Mouse (Mus musculus): ENCODE results near the gene Me1.
A peak's percentile ranks its signal among the peaks of the same experiment; 100 is the strongest.
"Not testable (repeated sequence)": the region's sequence is repeated elsewhere in the genome, so short reads cannot be mapped to it uniquely, and the experiment has no call there.

Gene Me1

DNA sequence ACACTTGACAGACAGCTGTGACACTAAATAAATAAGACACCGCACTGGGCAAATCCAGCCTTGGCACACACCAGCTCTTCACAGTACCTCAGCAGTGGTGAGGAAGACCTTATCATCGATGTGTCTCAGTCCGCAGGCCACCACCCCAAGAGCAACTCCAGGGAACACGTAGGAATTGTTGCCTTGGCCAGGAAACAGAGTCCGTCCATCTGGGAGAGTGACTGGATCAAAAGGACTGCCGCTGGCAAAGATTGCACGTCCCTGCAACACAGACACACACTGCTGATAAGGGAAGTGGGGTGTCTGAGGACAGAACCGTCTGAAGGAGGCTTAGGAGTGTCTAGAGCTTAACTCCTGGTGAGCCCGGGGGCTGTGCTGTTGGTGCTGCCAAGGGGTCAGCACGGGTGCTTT, 101.4 kb downstream of the Me1 start:
- DNase-seq (ENCODE audit: low read depth): not testable (repeated sequence)

DNA sequence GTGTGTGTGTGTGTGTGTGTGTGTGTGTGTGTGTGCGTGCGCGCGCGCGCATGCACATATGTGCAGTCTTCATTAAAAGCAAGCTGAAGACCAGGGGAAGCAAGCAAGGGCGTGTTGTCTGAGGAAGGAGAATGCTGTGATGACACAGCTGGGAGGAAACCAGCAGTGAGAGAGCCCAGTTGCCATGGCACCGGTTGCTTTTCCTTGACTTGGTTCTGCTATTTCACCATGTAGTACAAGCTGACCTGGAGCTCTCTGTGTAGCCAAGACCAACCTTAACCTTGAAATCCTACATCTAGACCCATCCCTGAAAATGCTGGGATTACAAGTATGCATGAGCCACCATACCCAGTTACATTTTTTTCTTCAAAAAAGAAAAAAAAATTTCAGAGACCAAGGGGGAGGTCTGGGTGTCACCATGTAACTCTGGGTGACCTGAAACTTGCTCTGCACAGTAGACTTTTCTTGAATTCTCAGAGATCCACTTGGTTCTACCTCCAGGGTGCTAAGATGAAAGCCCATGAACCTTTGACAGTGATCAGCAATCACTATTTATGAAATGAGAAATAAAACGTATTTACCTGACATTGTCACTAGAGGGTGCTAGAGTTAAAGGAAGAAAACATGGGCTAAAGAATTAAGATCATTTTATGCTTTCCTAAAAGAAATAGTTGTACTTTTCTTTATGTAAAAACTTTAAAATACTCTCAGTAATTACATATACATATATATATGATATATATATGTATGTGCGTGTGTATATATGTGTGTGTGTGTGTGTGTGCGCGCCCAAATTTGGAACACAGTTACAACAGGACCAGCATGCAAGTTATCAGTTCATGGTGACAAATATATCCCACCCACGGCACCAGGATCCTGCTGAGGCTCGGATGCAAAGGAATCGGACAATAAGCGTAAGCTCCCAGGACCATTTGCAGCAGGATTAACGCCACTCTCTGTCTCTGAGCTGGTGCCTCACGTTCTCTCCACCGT, 102.8 kb downstream of the Me1 start:
- peak; percentile 9 for DNase-seq (ENCODE audit: low read depth)

DNA sequence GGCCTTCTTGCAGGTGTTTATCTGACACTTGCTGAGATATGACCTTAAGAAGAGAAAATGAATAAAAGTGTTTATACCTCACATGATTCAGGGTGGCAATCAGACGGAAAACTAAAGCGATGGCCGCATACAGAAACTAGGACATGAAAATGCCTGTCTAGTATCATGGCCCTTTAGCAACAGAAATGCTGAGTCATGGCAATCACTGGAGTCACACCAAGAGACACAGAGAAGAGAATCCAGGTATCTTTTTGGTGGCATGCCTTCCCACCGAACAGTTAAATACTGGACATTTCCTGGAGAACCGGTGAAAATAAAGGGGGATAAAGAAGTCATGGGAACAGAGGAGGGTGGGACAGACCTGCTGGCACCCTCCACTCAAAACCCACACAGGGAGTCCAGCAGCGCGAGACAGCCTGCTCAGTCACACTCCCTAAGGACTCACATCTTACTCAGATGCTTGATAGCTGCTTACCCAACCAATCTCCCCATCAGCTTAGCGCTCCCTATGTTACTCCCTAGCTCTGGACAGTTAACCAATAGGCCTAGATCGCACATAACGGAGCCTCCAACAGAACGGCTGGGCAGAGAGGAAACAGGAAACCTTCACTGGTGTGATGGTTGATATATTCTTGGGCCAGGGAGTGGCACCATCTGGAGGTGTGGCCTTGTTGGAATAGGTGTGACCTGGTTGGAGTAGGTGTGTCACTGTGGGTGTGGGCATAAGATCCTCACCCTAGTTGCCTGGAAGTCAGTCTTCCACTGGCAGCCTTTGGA, 108.5 kb downstream of the Me1 start:
- no peak for DNase-seq (ENCODE audit: low read depth)

DNA sequence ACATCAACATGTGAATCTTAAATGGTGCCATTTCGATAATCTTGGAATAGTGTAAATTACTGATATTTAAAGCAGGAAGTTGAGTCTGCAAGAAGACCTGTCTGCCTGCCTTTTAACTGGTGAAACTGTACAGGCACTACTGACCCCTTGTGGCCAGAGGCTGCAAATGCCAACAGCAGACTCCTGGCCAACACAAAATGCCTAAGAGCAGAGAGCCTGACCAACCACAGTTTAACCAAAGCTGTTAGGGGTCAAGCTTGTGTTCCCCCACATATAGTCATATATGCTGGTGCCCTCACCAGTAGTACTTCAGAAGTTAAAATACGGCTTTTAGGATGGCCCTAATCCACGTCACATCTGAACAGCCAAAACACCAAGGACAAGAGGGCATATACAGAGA, 112.0 kb downstream of the Me1 start:
- DNase-seq (ENCODE audit: low read depth): peak; percentile 49

DNA sequence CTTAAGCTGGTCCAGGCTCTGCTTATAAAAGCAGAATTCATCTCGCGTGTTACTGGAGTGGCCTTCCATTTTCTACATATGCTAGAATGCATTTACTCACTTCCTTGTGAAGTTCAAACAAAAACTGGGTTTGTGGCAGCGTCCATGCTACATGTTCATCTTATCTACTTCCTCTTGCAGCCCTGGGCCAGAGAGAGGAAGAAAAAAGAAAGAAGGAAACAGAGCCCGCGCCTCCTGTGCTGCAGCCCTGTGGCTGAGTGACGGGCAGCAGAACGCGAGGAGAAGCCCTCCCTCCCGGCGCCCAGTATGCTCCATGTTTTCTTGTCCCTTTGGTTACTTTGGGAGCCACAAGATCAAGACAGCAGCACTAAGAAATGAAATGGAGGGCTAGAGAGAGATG, 116.1 kb downstream of the Me1 start:
- DNase-seq (ENCODE audit: low read depth): no peak

DNA sequence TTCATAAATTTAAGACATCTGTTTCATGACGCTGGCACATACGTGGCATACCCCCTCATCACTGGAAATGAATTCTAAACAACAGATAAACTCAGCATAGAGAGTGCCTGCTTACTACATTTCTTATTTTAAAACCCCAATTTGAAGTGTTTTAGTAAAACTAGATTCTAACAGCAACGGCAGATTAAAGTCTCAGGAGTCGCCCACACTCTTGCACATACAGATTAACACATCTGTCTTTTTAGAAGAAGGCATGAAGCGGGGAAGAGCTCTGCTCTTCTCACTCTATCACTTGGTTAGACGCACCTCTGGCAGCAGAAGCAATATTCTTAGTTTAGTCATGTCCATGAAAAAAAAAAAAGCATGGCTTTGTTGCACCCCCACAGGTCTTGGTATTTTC, 120.6 kb downstream of the Me1 start:
- no peak for DNase-seq (ENCODE audit: low read depth)

DNA sequence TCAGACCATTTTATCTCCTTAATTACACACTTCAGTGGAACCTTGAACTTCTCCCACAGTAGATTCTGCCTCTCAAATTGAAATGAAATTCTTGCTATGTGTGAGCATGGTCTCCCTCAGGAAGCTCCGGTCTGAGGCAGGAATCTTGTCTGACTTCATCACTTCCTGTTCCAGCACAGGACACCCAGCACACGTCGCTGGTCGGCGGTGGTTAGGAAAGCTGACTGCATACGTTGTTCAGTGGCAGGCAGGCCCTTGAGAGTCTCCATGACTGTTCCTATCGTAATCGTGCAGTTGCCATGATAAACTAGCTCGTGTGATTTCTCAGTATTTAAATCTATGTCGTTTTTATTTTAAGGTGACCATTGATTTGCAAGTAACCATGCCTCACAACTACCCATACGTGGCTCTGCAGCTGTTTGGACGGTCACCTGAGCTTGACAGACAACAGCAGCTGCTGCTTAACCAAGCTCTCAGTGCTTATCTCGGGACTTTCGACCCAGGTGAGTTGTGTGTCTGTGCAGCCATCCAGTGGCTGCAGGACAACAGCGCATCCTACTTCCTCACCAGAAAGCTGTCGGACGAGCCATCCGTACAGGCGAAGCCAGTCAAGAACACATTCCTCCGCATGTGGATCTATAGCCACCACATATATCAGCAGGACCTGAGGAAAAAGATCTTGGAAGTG, 122.0 kb downstream of the Me1 start:
- no peak for DNase-seq (ENCODE audit: low read depth)

DNA sequence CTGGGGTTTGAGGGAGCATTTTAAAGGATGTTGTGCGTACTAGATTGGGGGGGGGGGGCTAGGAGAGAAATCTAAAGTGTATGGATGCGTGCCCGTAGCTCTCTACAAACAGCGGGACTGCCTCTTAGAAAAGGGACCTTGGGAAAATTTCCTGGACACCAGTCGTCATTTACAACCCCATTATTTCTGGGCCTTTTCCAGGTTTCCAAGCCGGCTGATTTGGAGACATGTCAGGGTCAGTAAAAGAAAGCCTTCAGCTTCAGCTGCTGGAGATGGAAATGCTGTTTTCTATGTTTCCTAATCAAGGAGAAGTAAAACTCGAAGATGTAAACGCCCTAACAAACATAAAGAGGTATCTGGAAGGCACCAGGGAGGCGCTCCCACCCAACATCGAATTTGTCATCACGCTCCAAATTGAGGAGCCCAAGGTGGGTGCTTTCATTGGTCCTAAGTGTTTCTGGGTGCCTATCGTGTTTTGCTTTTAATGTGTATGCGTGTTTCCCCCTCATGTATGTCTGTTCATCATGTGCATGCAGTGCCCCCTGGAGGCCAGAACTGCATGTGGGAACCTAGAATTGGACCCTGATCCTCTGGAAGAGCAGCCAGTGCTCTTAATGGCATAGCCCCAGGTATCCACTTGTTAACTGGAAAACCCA, 123.0 kb downstream of the Me1 start:
- DNase-seq (ENCODE audit: low read depth): no peak

DNA sequence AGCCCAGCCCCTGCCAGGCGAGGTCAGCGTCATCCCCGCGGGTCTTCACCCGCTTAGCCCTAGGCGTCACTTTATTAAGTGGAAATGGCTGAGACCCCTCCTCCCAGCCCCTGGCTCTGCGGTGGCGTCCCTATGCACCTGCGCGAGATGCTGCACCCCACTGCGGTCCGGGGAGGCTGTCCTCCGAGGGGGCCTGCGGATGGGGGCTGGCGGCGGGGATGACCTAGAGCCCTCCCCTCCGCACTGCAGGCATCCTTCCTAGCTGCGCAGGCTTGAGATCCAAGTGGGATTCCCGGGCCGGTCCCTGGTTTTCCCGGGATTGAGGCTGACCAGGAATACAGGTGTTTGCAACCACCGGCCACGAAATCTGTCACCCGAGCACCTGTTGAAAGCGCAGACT, 123.6 kb downstream of the Me1 start:
- no peak for DNase-seq (ENCODE audit: low read depth)

DNA sequence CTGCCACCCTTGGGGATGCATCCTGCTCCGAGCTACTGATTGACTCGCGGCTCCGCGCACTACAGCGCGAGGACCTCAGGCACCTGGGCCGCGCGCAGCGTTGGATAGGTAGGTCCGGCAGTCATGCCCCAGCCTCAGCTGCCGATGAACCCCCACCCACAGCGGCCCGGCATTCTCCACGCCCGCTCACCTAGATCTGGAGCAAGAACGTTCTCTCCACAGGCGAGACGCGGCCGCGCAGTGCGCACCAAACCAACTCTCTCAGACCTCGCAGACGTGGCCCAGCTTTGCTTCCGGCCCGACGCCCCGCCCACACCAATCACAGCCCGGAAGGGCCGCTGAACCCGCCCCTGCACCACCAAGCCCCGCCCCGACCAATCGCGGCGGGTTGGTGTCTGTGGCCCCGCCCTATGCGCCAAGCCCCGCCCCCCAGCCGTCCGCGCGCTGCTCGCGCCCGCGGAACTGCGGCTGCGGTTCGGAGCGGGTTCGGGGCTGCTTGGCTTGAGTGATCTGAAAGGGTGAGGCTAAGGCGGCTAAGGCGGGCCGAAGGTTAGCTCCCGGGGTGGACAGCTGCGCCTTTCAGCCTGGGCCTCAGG, 124.1 kb downstream of the Me1 start, which contains the start of the genes Pgm3 and Rwdd2a:
TSS of gene Pgm3 (minus strand) at position 303 of the 596 bp plus-strand sequence.
TSS of gene Rwdd2a (plus strand) at position 452 of the 596 bp plus-strand sequence.
- peak; percentile 61 for DNase-seq (ENCODE audit: low read depth)

DNA sequence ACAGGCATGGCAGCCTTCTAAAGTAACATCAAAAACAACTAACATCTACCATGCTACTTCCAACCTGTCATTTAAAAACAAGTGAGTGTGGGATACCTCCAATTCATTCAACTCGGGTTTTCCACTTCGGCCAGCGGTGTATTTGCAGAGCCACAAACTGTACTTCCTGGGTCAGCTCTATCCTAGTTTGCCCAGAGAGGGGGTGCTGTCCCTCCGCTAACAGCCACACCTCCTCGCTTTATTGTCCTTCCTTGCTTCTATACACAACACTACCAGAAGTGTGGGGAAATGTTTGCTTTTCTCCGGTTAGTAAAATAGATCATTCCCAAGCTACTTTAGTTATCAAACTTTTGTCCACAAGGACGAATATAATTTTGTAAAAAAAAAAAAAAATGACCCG, 124.8 kb downstream of the Me1 start:
- DNase-seq (ENCODE audit: low read depth): no peak

DNA sequence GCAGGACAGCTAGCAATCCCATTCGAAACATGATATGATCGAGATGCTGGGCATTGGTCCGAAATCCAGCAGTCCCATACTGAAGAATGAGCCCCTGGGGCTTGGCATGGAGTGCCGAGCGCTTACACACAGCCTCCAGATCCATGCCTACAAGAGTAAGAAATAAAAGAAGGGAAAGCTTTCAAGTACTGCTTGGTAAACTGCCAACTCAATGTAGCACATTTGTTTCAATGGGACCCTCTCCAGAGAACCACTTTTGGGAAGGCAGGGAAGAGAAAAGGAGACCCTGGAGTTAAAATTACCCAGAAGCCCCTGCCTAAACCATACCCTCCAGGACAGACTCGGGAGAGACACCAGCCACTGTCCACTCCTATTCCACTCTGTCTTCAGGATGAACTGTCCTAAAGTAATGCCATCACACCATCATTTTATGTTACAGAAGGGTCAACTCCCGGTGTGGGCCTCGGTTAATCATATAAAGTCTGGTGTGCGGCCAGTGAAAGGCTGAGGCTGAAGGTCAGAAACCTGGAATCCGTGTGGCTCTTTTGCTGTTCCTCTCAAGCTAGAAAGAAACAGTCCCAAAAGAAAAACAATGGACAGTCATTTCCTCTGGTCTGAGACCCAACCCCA, 125.4 kb downstream of the Me1 start:
- no peak for DNase-seq (ENCODE audit: low read depth)

DNA sequence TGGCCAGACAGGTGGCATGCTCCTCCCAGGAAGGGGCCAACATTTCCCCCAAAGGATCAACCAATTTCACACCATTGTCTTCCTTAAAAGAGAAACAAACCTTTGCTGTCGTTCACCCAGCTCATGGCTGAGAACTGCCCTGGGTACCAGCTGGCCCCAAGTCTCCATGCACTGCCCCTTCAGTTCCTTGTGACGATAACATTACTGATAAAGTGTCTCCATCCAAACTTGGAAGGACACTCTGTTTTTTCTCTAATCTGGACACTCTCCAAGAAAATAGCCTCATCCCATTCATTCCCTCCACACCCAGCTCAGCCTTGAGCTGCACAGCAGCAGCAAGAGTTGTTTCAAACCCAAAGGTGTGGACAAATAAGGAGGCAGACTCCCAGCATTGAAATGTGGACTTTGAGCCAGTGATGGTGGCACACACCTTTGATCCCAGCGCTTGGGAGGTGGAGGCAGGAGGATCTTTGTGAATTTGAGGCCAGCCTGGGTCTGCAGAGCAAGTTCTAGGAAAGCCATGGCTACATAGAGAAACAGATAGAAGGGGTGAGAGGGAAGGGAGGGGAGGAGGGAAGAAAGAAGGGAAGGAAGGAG, 126.3 kb downstream of the Me1 start:
- no peak for DNase-seq (ENCODE audit: low read depth)

DNA sequence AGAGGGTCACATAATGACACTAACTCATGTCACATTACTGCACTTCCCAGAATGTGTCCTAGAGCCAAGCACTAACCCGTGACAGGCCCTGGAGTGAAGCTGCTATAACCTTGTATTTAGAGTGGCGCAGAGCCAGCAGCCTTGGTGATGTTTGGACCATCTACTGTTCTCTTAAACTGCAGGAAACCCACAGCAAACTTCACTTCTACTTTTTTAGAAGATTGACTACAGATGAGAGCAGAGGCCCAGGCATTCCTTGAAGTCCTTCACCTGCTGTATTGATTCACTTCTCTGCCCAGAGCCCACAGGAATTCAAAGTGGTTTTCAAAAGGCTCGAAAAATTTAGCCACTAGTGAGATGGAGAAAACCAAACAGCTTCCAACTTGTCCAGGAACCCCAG, 135.2 kb downstream of the Me1 start:
- peak; percentile 66 for DNase-seq (ENCODE audit: low read depth)

DNA sequence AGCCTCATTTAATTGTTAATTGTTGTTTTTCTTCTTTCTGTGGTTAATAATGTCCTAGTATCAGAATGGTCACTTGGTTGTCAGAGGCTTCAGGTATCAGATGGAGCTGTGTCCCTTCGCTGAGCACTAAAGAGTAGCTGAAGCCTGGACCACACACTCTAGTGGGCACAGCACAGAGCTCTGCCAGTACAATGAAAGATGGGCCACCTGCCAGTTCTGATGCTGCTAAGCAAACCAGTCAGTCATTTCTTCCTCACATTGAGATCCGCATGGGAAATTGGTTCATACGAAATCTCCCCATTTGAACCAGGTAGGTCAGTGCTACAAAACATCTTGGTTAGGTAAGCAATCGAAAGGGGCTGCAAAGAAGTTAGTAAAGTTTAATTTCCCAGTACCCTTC, 141.1 kb downstream of the Me1 start:
- DNase-seq (ENCODE audit: low read depth): no peak

DNA sequence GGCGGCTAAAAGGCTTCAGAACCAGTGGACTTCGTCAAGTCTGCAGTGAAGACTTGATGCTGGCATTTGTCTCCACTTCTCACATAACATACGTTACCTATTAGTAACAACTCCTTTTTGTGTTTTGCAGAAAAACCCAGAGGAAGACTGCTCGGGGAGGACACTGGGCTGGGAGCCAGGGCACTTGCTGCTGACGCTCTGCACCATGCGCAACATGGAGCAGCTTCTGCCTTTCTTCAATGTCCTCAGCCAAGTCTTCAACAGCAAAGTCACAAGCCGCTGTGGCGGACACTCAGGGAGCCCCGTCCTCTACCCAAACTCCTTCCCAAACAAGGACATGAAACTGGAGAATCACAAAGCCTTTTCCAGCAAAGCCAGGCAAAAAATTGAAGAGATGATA, 141.9 kb downstream of the Me1 start:
- no peak for DNase-seq (ENCODE audit: low read depth)

DNA sequence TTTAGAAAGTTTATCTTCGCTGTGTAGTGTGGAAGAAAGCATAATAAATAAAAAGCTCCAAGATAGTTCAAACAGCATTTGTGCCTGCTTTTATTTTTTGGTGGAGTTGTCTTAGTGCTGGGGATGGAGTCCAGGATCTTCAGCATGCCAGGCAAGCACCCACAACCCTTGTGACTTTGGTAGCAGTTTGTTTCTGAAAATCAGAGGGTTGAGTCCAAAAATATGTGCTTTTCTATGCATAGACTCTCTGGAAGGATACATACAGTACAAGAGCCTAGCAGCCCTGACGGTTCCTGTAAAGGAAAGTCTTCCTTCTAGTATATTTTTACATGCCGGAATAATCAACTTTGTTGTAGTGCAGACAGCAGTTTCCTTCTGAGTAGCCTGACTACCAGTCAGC, 145.0 kb downstream of the Me1 start:
- DNase-seq (ENCODE audit: low read depth): no peak

DNA sequence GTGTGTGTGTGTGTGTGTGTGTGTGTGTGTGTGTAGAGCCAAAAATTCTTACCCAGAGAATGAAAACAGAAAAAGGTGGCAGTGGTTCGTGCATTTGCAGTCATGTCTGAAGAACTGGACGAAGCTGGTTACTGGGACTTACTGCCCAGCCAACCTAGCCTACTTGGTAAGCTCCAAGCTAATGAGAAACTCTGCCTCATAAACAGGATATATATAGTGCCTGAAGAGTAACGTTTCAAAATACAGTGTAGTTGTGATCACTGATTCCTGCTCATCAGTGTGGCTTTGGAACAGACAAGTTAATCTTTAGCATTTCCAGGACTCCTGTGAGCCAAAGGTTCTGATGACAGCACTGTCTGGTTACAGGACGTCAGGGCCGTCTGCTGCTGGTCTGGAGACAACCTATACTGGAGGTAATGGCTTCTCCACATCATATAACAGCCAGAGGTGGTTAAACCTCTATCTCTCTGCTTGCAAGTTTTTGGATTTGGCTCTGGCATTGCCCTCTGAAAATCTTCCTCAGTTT, 146.1 kb downstream of the Me1 start:
- no peak for DNase-seq (ENCODE audit: low read depth)

DNA sequence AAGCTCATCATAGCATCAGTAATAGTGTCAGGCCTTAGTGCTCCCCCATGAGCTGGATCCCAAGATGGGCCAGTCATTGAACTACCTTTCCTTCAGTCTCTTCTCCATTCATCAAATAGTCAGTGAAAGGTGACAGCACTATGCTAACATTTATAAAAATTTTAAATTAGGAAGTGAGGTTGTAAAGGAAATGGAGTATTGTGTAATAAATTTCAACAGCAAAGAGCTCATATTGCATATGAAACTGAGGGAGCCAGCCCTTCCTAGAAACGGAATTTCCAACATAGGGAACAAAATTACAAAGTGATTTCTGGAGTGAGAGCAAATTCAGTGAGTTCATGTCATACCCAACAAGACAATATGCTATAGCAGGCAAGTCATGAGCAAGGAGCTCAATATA, 151.2 kb downstream of the Me1 start:
- no peak for DNase-seq (ENCODE audit: low read depth)

DNA sequence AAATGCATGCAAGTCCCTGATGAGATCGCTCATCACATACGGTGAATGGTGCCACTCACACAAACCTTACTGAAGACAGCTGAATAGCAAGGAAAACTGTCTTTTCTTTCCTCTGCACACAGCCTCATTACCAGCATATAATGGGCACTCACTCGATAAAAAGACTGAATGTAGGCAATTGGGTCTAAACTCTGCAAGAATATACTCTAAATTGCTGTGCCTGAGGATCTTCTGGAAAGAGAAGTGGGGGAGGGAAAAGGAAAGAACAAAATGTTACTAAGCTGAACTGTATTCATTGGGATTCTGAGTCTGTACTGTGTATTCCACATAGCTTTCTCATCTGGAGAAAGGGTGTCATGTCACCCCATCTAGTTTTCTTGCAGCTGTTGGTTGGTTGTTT, 152.3 kb downstream of the Me1 start:
- DNase-seq (ENCODE audit: low read depth): no peak
